Mouse (Mus musculus): ENCODE data around the gene Pdzd8.

DNA sequence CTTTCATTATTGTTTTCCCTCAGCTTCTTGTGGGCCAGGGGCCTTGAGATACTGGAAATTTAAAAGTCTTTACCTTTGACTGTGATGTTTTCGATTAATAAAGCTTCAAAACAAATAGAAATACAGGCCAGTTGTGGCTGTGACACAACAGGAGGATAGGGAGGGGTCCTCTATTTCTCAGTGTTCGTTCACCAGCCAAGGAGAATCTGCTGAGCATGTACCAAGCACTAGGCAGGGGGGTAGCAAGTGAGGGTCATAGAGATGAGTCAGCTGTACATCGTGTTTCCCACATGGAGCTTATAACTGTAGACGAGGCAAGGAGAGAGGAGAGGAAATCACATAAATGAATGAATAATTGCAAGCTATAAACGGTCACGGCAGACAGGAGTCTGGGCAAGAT, 17.1 kb upstream of the Pdzd8 start:
- no peak for TF ChIP-seq POLR2A (IDR thresholded peaks at IDR 0.05; ENCODE audit: low read depth, low read length)
- no peak for TF ChIP-seq CTCF (IDR thresholded peaks at IDR 0.05; ENCODE audit: extremely low read depth, insufficient read depth, insufficient read length, insufficient replicate concordance)

Data from spleen, adult 2 months (tissue).